Mouse (Mus musculus) erythroblast, embryonic 14.5 days (primary cell): ENCODE measurements at regions not wholly inside any gene's neighbourhood (a gene's known extent, or its start where the extent isn't known, plus 50 kb on each side); places are given as distances from the start of the nearest gene placed in this dataset.

Source experiments
- GATA1 ChIP-seq: IDR thresholded peaks from 2 replicates; pipeline ENCODE4 v1.6.1; 2012; ENCODE audit warnings: low read length, inconsistent platforms, mixed read lengths
- TAL1 ChIP-seq: IDR thresholded peaks from 3 replicates; pipeline ENCODE4 v1.6.1; 2012; ENCODE audit warnings: low read length, inconsistent platforms, mixed read lengths

- TF ChIP-seq GATA1, result no peak
- TF ChIP-seq TAL1, result no peak
Measured at GRCm38 (mm10) chr2:178709192-178709881, 279.0 kb downstream of the Cdh26 start.
